32 mouse cellular contexts compared by ENCODE assay signal in genomic region chr7:94644560-94645285, GRCm38 (mm10).
A peak's percentile ranks its signal among the peaks of the same experiment; 100 is the strongest.
DNase-seq lines count a peak whose midpoint lies in the region; ATAC-seq and TF ChIP-seq lines count a peak whose summit lies in the region.
"Had no signal": no experiment of that assay in that cellular context is flagged by ENCODE, and none has a peak within 500 bp of the region (broad histone marks: within the 10 kb centered on the region; RNA-seq: fewer than 3 reads in every experiment).

No protein-coding gene starts in this region.

- no peaks in the 10 kb centered on the region for H3K36me3 ChIP-seq in forebrain, embryonic 15.5 days
- H3K36me3 ChIP-seq: hindbrain, embryonic 12.5 days; intestine, embryonic 15.5 days; neural tube, embryonic 13.5 days had no signal

- no peak overlapping the region for H3K9ac ChIP-seq in forebrain, embryonic 15.5 days (replicated peaks)
- H3K9ac ChIP-seq: hindbrain, embryonic 12.5 days; intestine, embryonic 15.5 days; liver, embryonic 14.5 days; neural tube, embryonic 13.5 days had no signal

- H3K27ac ChIP-seq in forebrain, embryonic 15.5 days (replicated peaks), result no peak overlapping the region
- H3K27ac ChIP-seq: hindbrain, embryonic 12.5 days; hindbrain, postnatal 0 days; intestine, embryonic 15.5 days; liver, embryonic 14.5 days; macrophage had no signal

- H3K4me3 ChIP-seq in forebrain, embryonic 15.5 days, result no peak overlapping the region
- H3K4me3 ChIP-seq: erythroblast, embryonic 14.5 days; hindbrain, embryonic 12.5 days; intestine, embryonic 15.5 days; myocyte; neural tube, embryonic 13.5 days had no signal

- no peaks in the 10 kb centered on the region for H3K9me3 ChIP-seq in forebrain, embryonic 15.5 days
- H3K9me3 ChIP-seq: hindbrain, embryonic 12.5 days; intestine, embryonic 15.5 days; neural tube, embryonic 13.5 days had no signal

- no peak for TF ChIP-seq POLR2A in brain, embryonic 14.5 days (IDR thresholded peaks at IDR 0.05; ENCODE audit: borderline replicate concordance, extremely low read depth, insufficient read depth, insufficient read length, poor library complexity, severe bottlenecking)

- TF ChIP-seq CTCF in brain, embryonic 14.5 days (IDR thresholded peaks at IDR 0.05; ENCODE audit: borderline replicate concordance, extremely low read depth, insufficient read depth, insufficient read length), result no peak

- peak; percentile 79 for DNase-seq in ES-CJ7 (ENCODE audit: low read depth, low spot score)
- peak; percentile 49 for DNase-seq in Muller cell, postnatal 12 days (ENCODE audit: inconsistent ontology term)
- peak; percentile 82 for DNase-seq in brain, embryonic 14.5 days (ENCODE audit: low read depth)
- no peak for DNase-seq in gastrocnemius, postnatal 4 days (ENCODE audit: low spot score in 2 of 2)
- no peak for DNase-seq in gastrocnemius, adult 18-20 months (ENCODE audit: low spot score)
- DNase-seq: adrenal gland, postnatal 25 days; cerebellum, adult 2 months; cerebellum, postnatal 14 days; gastrocnemius, postnatal 25 days; heart, adult 18-20 months; heart, postnatal 36 days; kidney, adult 2 months; kidney, postnatal 10 days; layer of hippocampus, postnatal 36 days; liver; lung, adult 2 months; lung, postnatal 10 days; retina, postnatal 1 day; right cerebral cortex, postnatal 14 days had no signal

- H3K27me3 ChIP-seq in forebrain, embryonic 15.5 days, result no peaks in the 10 kb centered on the region
- H3K27me3 ChIP-seq: hindbrain, embryonic 12.5 days; intestine, embryonic 15.5 days; neural tube, embryonic 13.5 days had no signal

- WGBS in forebrain, embryonic 15.5 days, result 17% methylated on average over 7 of the region's 7 CpGs

- no peak overlapping the region for H3K4me2 ChIP-seq in forebrain, embryonic 15.5 days (replicated peaks)
- H3K4me2 ChIP-seq: heart, embryonic 11.5 days; hindbrain, embryonic 12.5 days; intestine, embryonic 15.5 days; neural tube, embryonic 13.5 days had no signal

- ATAC-seq in forebrain, embryonic 15.5 days (replicated peaks), result peak; percentile 72; the same call in 1 of the 2 replicates
- no peak for ATAC-seq in monocyte, adult 5-6 weeks (replicated peaks; ENCODE audit: insufficient number of reproducible peaks, low FRiP score, low TSS enrichment, poor library complexity, severe bottlenecking)
- ATAC-seq: CD4-positive, CD25-positive, alpha-beta regulatory T cell, adult 4 months; hindbrain, postnatal 0 days; intestine, embryonic 15.5 days; midbrain, embryonic 16.5 days had no signal

- H3K4me1 ChIP-seq in forebrain, embryonic 15.5 days, result peaks cover 5% of the 10 kb centered on the region; the same call in 1 of the 2 replicates
- H3K4me1 ChIP-seq: hindbrain, embryonic 12.5 days; intestine, embryonic 15.5 days had no signal

Comparison
In these comparisons a context has a peak if more than half of its experiments do, and no peak if none do; other contexts are left out.
1. DNase-seq: peak in ES-CJ7 (single experiment), Muller cell, postnatal 12 days (single experiment) and brain, embryonic 14.5 days (single experiment); none in gastrocnemius, postnatal 4 days (0 of 2) and gastrocnemius, adult 18-20 months (single experiment).